Mouse (Mus musculus): ENCODE results near the gene Yeats2. TPM values are rescaled to one million over a fixed set of nuclear protein-coding genes. Genes with fewer than 3 reads are reported as not detected.

The Yeats2 gene
- polyA plus RNA-seq (2012; rRNA removed; ENCODE audit: low replicate concordance), result 20.9 and 52.2 TPM in 2 replicates

GRCm38 (mm10) chr16:20140772-20141531 is at the start of gene Yeats2:
Gene Yeats2, plus strand, starts transcription at chr16:20141063.

GRCm38 (mm10) chr16:20097069-20097710 is 43.7 kb upstream of the Yeats2 start, which contains the start of gene Klhl24:
Gene Klhl24, plus strand, starts transcription at chr16:20097542.

GRCm38 (mm10) chr16:20240468-20241414 is 99.9 kb downstream of the Yeats2 start, which contains the start of gene Map6d1:
Gene Map6d1, minus strand, starts transcription at chr16:20241358.

Other genes with a start within 250 kb of the Yeats2 start
- 3.3 and 6.9 TPM in 2 replicates for gene Klhl6, start 158.0 kb upstream of the Yeats2 start, polyA plus RNA-seq (2012; rRNA removed; ENCODE audit: low replicate concordance)
- 21.4 and 26.5 TPM in 2 replicates for gene Klhl24, start 43.5 kb upstream of the Yeats2 start, polyA plus RNA-seq (2012; rRNA removed; ENCODE audit: low replicate concordance)
- 0.04 and 0.27 TPM in 2 replicates for gene Map6d1, start 100.3 kb downstream of the Yeats2 start, polyA plus RNA-seq (2012; rRNA removed; ENCODE audit: low replicate concordance)
- gene Parl, start 161.3 kb downstream of the Yeats2 start, polyA plus RNA-seq (2012; rRNA removed; ENCODE audit: low replicate concordance), result 43.3 and 52.2 TPM in 2 replicates
- gene Cyp2ab1, start 184.3 kb downstream of the Yeats2 start, polyA plus RNA-seq (2012; rRNA removed; ENCODE audit: low replicate concordance), result 1.7 and 4.1 TPM in 2 replicates

Data from subcutaneous adipose tissue, adult 2 months (tissue).